ENCODE assay signal across 13 mouse cellular contexts in the genomic region with DNA sequence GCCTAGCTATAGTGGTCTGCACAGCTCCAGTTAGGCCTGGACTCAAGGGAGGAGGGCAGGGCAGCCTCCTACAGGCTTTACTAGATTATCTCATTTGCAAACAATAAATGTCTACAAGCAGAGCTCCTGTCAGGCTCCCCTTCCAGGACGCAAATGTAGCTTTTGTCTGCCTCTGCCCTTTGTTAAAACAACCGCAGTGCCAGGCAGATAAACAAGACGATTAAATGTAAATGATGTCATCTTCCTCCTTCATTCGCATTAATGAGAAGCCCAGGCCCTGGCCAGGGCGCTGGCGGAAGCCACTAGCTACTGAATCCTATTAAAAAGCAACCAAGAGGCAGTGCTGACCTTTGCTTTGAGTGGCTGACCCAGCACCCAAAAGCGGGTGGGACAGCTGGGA.
DNase-seq lines count a peak whose midpoint lies in the region; ATAC-seq and TF ChIP-seq lines count a peak whose summit lies in the region.
"Had no signal": no experiment of that assay in that cellular context is flagged by ENCODE, and none has a peak within 500 bp of the region (broad histone marks: within the 10 kb centered on the region; RNA-seq: fewer than 3 reads in every experiment).

No protein-coding gene starts in this region.

- H3K4me3 ChIP-seq in kidney, embryonic 14.5 days (ENCODE audit: low read length) = no peak overlapping the region
- no peak overlapping the region for H3K4me3 ChIP-seq in forebrain, postnatal 0 days (ENCODE audit: low read depth, low read length)
- H3K4me3 ChIP-seq: erythroblast, embryonic 14.5 days had no signal

- TF ChIP-seq CTCF in brain, embryonic 14.5 days (IDR thresholded peaks at IDR 0.05; ENCODE audit: borderline replicate concordance, extremely low read depth, insufficient read depth, insufficient read length) = no peak
- TF ChIP-seq CTCF in forebrain, postnatal 0 days (IDR thresholded peaks at IDR 0.05; ENCODE audit: low read depth) = no peak

- H3K27me3 ChIP-seq in kidney, embryonic 14.5 days (ENCODE audit: control insufficient read depth, insufficient read depth, low read length) = no peaks in the 10 kb centered on the region
- H3K27me3 ChIP-seq in forebrain, postnatal 0 days (ENCODE audit: insufficient read depth, low read length) = no peaks in the 10 kb centered on the region

- H3K27ac ChIP-seq in kidney, embryonic 14.5 days (ENCODE audit: low read depth, low read length) = no peak overlapping the region
- no peak overlapping the region for H3K27ac ChIP-seq in forebrain, postnatal 0 days (ENCODE audit: low read depth, low read length)

- no peak for ATAC-seq in kidney, embryonic 14.5 days (ENCODE audit: low FRiP score, low TSS enrichment)
- ATAC-seq in forebrain, postnatal 0 days = peak; percentile 45

- H3K9me3 ChIP-seq in kidney, embryonic 14.5 days (ENCODE audit: control insufficient read depth, low read length) = no peaks in the 10 kb centered on the region
- no peaks in the 10 kb centered on the region for H3K9me3 ChIP-seq in forebrain, postnatal 0 days (ENCODE audit: low read length)

- peak; percentile 26 for DNase-seq in kidney, adult 11 months
- DNase-seq in brain, embryonic 14.5 days (ENCODE audit: low read depth) = peak; percentile 62
- peak; percentile 27 for DNase-seq in forebrain, postnatal 0 days
- DNase-seq in lung, postnatal 10 days = peak; percentile 50
- no peak for DNase-seq in layer of hippocampus, adult 8-10 months (ENCODE audit: low spot score in 2 of 2)
- no peak for DNase-seq in ovary, postnatal 10 days (ENCODE audit: low spot score)
- DNase-seq in cerebellum, postnatal 36 days = no peak
- DNase-seq: adrenal gland, adult 2 months; cerebellum, adult 8-10 months; thymus, postnatal 25 days had no signal

- 44% methylated on average over 7 of the region's 7 CpGs for WGBS in kidney, embryonic 14.5 days
- WGBS in forebrain, postnatal 0 days = 18% methylated on average over 7 of the region's 7 CpGs

- no peak overlapping the region for H3K9ac ChIP-seq in kidney, embryonic 14.5 days (ENCODE audit: low read depth, low read length)
- H3K9ac ChIP-seq in forebrain, postnatal 0 days = no peak overlapping the region

- peaks cover 11% of the 10 kb centered on the region for H3K4me1 ChIP-seq in kidney, embryonic 14.5 days (ENCODE audit: control insufficient read depth, insufficient read depth, low read length)
- peaks cover 2% of the 10 kb centered on the region; the same call in 1 of the 2 replicates for H3K4me1 ChIP-seq in forebrain, postnatal 0 days (ENCODE audit: insufficient read depth)

- no peaks in the 10 kb centered on the region for H3K36me3 ChIP-seq in kidney, embryonic 14.5 days (ENCODE audit: control insufficient read depth, insufficient read depth, low read length)
- no peaks in the 10 kb centered on the region for H3K36me3 ChIP-seq in forebrain, postnatal 0 days (ENCODE audit: insufficient read depth)

- no peak for TF ChIP-seq POLR2A in brain, embryonic 14.5 days (IDR thresholded peaks at IDR 0.05; ENCODE audit: borderline replicate concordance, extremely low read depth, insufficient read depth, insufficient read length, poor library complexity, severe bottlenecking)

- no peak overlapping the region for H3K4me2 ChIP-seq in kidney, embryonic 14.5 days (replicated peaks; ENCODE audit: low read depth, low read length)
- H3K4me2 ChIP-seq in forebrain, postnatal 0 days (ENCODE audit: low read depth) = no peak overlapping the region
- H3K4me2 ChIP-seq: liver, embryonic 11.5 days had no signal

Comparison
In these comparisons a context has a peak if more than half of its experiments do, and no peak if none do; other contexts are left out.
1. DNase-seq: peak in kidney, adult 11 months (single experiment), brain, embryonic 14.5 days (single experiment), forebrain, postnatal 0 days (single experiment) and lung, postnatal 10 days (single experiment); none in layer of hippocampus, adult 8-10 months (0 of 2), ovary, postnatal 10 days (single experiment) and cerebellum, postnatal 36 days (0 of 2).